Comparison of ENCODE assay signal across 8 mouse cellular contexts in the genomic region with DNA sequence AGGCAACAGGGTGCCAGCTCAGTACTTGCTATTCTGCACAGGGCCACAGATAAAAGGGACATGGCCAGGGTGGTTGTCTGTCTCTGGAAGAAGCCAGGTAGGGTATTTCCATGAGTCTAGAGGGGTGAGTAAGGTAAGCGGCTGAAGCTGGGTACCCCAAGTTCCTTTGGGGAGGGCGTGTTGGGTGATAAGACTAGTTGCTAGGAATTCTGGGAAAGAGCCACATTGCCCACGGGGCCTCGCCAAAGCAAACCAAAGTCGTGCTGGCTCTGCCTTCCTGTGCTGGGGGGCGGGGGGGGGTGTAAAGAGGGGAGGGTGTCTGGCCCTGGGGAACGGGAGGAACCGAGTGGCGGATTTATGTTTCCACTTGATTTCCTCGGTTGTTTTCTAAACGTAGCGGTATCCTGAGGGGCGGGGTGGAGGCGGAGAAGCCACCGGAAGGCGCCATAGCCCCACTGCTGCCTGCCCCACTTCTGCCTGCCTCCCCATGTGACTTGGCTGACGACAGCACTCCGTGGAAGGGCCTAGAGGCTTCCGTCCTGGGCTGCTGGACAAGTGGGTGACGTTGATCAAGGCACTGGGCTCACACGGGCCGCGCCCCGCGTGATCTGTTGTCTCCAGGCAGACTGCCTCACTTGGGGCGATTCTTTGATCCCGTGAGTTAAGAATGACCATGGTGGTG. TPM values are rescaled to one million over a fixed set of nuclear protein-coding genes. Genes with fewer than 3 reads are reported as not detected.
DNase-seq lines count a peak whose midpoint lies in the region; ATAC-seq and TF ChIP-seq lines count a peak whose summit lies in the region.

No protein-coding gene starts in this region.

- no peak overlapping the region for H3K4me2 ChIP-seq in midbrain, embryonic 13.5 days (replicated peaks)
- H3K4me2 ChIP-seq in midbrain, embryonic 16.5 days (ENCODE audit: low read length): no peak overlapping the region

- H3K4me3 ChIP-seq in midbrain, embryonic 10.5 days: no peak overlapping the region
- H3K4me3 ChIP-seq in midbrain, embryonic 13.5 days (replicated peaks): no peak overlapping the region
- peak overlapping the region; percentile 66 for H3K4me3 ChIP-seq in bone marrow macrophage, adult 2 months (ENCODE audit: insufficient read depth, low read length)
- no peak overlapping the region for H3K4me3 ChIP-seq in midbrain, embryonic 16.5 days (ENCODE audit: low read depth, low read length)

- ATAC-seq in midbrain, embryonic 13.5 days: no peak
- ATAC-seq in megakaryocyte-erythroid progenitor cell, adult 5-6 weeks (replicated peaks; ENCODE audit: low FRiP score, low TSS enrichment, poor library complexity, severe bottlenecking): peak; percentile 65
- no peak for ATAC-seq in midbrain, embryonic 16.5 days

- peaks cover 16% of the 10 kb centered on the region for H3K4me1 ChIP-seq in midbrain, embryonic 10.5 days
- no peaks in the 10 kb centered on the region for H3K4me1 ChIP-seq in midbrain, embryonic 13.5 days (replicated peaks)
- peaks cover 14% of the 10 kb centered on the region for H3K4me1 ChIP-seq in bone marrow macrophage, adult 2 months (ENCODE audit: control insufficient read depth, insufficient read depth, low read length)
- no peaks in the 10 kb centered on the region for H3K4me1 ChIP-seq in midbrain, embryonic 16.5 days (ENCODE audit: control insufficient read depth, insufficient read depth, low read length)

- DNase-seq in midbrain, embryonic 10.5 days (ENCODE audit: low spot score): no peak
- DNase-seq in kidney, adult 9 months: peak; percentile 70
- DNase-seq in cerebellum, postnatal 4 days (ENCODE audit: low spot score in 2 of 2): no peak
- DNase-seq in cerebellum, adult 8-10 months: no peak

- no peak for TF ChIP-seq CTCF in bone marrow macrophage, adult 2 months (IDR thresholded peaks at IDR 0.05; ENCODE audit: low read depth, low read length)

- H3K9ac ChIP-seq in midbrain, embryonic 13.5 days (replicated peaks): no peak overlapping the region
- H3K9ac ChIP-seq in midbrain, embryonic 16.5 days (ENCODE audit: low read depth, low read length): no peak overlapping the region

- H3K27me3 ChIP-seq in midbrain, embryonic 10.5 days (ENCODE audit: low read depth, poor library complexity, severe bottlenecking): 0 out of 2 replicates have a peak, but pooled peaks cover under 1% of the 10 kb centered on the region
- no peaks in the 10 kb centered on the region for H3K27me3 ChIP-seq in midbrain, embryonic 13.5 days
- no peaks in the 10 kb centered on the region for H3K27me3 ChIP-seq in midbrain, embryonic 16.5 days (ENCODE audit: control insufficient read depth, insufficient read depth, low read depth, low read length)

- no peaks in the 10 kb centered on the region for H3K36me3 ChIP-seq in midbrain, embryonic 10.5 days
- H3K36me3 ChIP-seq in midbrain, embryonic 13.5 days: no peaks in the 10 kb centered on the region
- H3K36me3 ChIP-seq in midbrain, embryonic 16.5 days (ENCODE audit: control insufficient read depth, insufficient read depth, low read length): no peaks in the 10 kb centered on the region

- WGBS in midbrain, embryonic 10.5 days: 87% methylated on average over 25 of the region's 27 CpGs
- WGBS in midbrain, embryonic 13.5 days: 79% methylated on average over 27 of the region's 27 CpGs
- WGBS in midbrain, embryonic 16.5 days: 71% methylated on average over 27 of the region's 27 CpGs

- H3K9me3 ChIP-seq in midbrain, embryonic 10.5 days (replicated peaks): no peaks in the 10 kb centered on the region
- no peaks in the 10 kb centered on the region for H3K9me3 ChIP-seq in midbrain, embryonic 13.5 days
- no peaks in the 10 kb centered on the region for H3K9me3 ChIP-seq in midbrain, embryonic 16.5 days (replicated peaks; ENCODE audit: control insufficient read depth, low read length, poor library complexity, severe bottlenecking)

- no peak for TF ChIP-seq POLR2A in bone marrow macrophage, adult 2 months (IDR thresholded peaks at IDR 0.05; ENCODE audit: borderline replicate concordance, low read depth, low read length)

- H3K27ac ChIP-seq in midbrain, embryonic 10.5 days (replicated peaks): 0 out of 2 replicates have a peak overlapping the region, but pooled peaks have one; percentile 4
- H3K27ac ChIP-seq in midbrain, embryonic 13.5 days: no peak overlapping the region
- peak overlapping the region; percentile 68 for H3K27ac ChIP-seq in bone marrow macrophage, adult 2 months (ENCODE audit: insufficient read depth, low read depth, low read length)
- H3K27ac ChIP-seq in midbrain, embryonic 16.5 days (ENCODE audit: low read length): no peak overlapping the region

RNA-seq across cellular contexts. Expression of gene Pick1, which starts 20.1 kb away (rescaled TPM):
- polyA plus RNA-seq in midbrain, embryonic 10.5 days (2016; fragmentation: Nextera tagmentation; extraction: Ambion mirVana): 42.1 and 52.2 TPM in 2 replicates
- polyA plus RNA-seq in midbrain, embryonic 13.5 days (2015; fragmentation: Nextera tagmentation; extraction: Ambion mirVana): 82.2 and 86.8 TPM in 2 replicates
- 11.4 and 13.0 TPM in 2 replicates for polyA plus RNA-seq in bone marrow macrophage, adult 2 months (2012; ENCODE audit: insufficient read depth, insufficient read length, missing spikeins)
- 15.8 and 20.9 TPM in 2 replicates for total RNA-seq in megakaryocyte-erythroid progenitor cell, adult 5-6 weeks (2014; fragmentation: Nextera tagmentation)
- 8.9 and 11.4 TPM in 2 replicates for total RNA-seq in megakaryocyte-erythroid progenitor cell, adult 5-6 weeks (2017)
- polyA plus RNA-seq in midbrain, embryonic 16.5 days (2015; fragmentation: Nextera tagmentation; extraction: Ambion mirVana): 109 and 110 TPM in 2 replicates

RNA-seq across cellular contexts. Expression of gene Gm49486, which starts 20.3 kb away (rescaled TPM):
- 0.12 and 0.34 TPM in 2 replicates for polyA plus RNA-seq in midbrain, embryonic 10.5 days (2016; fragmentation: Nextera tagmentation; extraction: Ambion mirVana)
- polyA plus RNA-seq in midbrain, embryonic 13.5 days (2015; fragmentation: Nextera tagmentation; extraction: Ambion mirVana): 0.88 and 1.0 TPM in 2 replicates
- not detected in 2 replicates for polyA plus RNA-seq in bone marrow macrophage, adult 2 months (2012; ENCODE audit: insufficient read depth, insufficient read length, missing spikeins)
- total RNA-seq in megakaryocyte-erythroid progenitor cell, adult 5-6 weeks (2014; fragmentation: Nextera tagmentation): not detected in 2 replicates
- total RNA-seq in megakaryocyte-erythroid progenitor cell, adult 5-6 weeks (2017): 0.08 TPM in 1 of 2 replicates, not detected in the other
- polyA plus RNA-seq in midbrain, embryonic 16.5 days (2015; fragmentation: Nextera tagmentation; extraction: Ambion mirVana): 0.47 and 1.3 TPM in 2 replicates

RNA-seq across cellular contexts. Expression of gene Sox10, which starts 43.9 kb away (rescaled TPM):
- 0.61 and 2.5 TPM in 2 replicates for polyA plus RNA-seq in midbrain, embryonic 10.5 days (2016; fragmentation: Nextera tagmentation; extraction: Ambion mirVana)
- polyA plus RNA-seq in midbrain, embryonic 13.5 days (2015; fragmentation: Nextera tagmentation; extraction: Ambion mirVana): 0.58 and 0.67 TPM in 2 replicates
- polyA plus RNA-seq in bone marrow macrophage, adult 2 months (2012; ENCODE audit: insufficient read depth, insufficient read length, missing spikeins): not detected in 2 replicates
- not detected in 2 replicates for total RNA-seq in megakaryocyte-erythroid progenitor cell, adult 5-6 weeks (2014; fragmentation: Nextera tagmentation)
- not detected in 2 replicates for total RNA-seq in megakaryocyte-erythroid progenitor cell, adult 5-6 weeks (2017)
- polyA plus RNA-seq in midbrain, embryonic 16.5 days (2015; fragmentation: Nextera tagmentation; extraction: Ambion mirVana): 3.0 and 3.8 TPM in 2 replicates

RNA-seq across cellular contexts. Expression of gene Slc16a8, which starts 45.7 kb away (rescaled TPM):
- polyA plus RNA-seq in midbrain, embryonic 10.5 days (2016; fragmentation: Nextera tagmentation; extraction: Ambion mirVana): 0.06 and 0.14 TPM in 2 replicates
- polyA plus RNA-seq in midbrain, embryonic 13.5 days (2015; fragmentation: Nextera tagmentation; extraction: Ambion mirVana): 0.22 and 0.23 TPM in 2 replicates
- not detected in 2 replicates for polyA plus RNA-seq in bone marrow macrophage, adult 2 months (2012; ENCODE audit: insufficient read depth, insufficient read length, missing spikeins)
- not detected in 2 replicates for total RNA-seq in megakaryocyte-erythroid progenitor cell, adult 5-6 weeks (2014; fragmentation: Nextera tagmentation)
- not detected in 2 replicates for total RNA-seq in megakaryocyte-erythroid progenitor cell, adult 5-6 weeks (2017)
- 0.40 and 0.61 TPM in 2 replicates for polyA plus RNA-seq in midbrain, embryonic 16.5 days (2015; fragmentation: Nextera tagmentation; extraction: Ambion mirVana)

Comparison
In these comparisons a context has a peak if more than half of its experiments do, and no peak if none do; other contexts are left out.
1. H3K27ac ChIP-seq: peak in midbrain, embryonic 10.5 days (single experiment) and bone marrow macrophage, adult 2 months (single experiment); none in midbrain, embryonic 13.5 days (single experiment) and midbrain, embryonic 16.5 days (single experiment).